Mouse (Mus musculus) myocyte (in vitro differentiated cells): Measurements from ENCODE around the gene 2210408I21Rik.

Source experiments
- CEBPB ChIP-seq: IDR thresholded peaks from 2 replicates; pipeline ENCODE4 v1.6.1; 2011; ENCODE audit warnings: mild to moderate bottlenecking, moderate library complexity; ENCODE audit not compliant: poor library complexity, insufficient read depth, severe bottlenecking
- E2F4 ChIP-seq: IDR thresholded peaks from one replicate; pipeline ENCODE4 v1.6.1; 2011; ENCODE audit warnings: mild to moderate bottlenecking, control low read depth, moderate library complexity; ENCODE audit not compliant: insufficient read depth
- MAX ChIP-seq: IDR thresholded peaks from one replicate; pipeline ENCODE4 v1.6.1; 2011; ENCODE audit warnings: low read depth, mild to moderate bottlenecking, control low read depth
- MYOD1 ChIP-seq, 3 experiments: IDR thresholded peaks; one replicate each; pipeline ENCODE4 v1.6.1; 2011; ENCODE audit warnings: control low read depth in 2 of 3, low read depth in 2 of 3, mild to moderate bottlenecking in 2 of 3, moderate library complexity in 1 of 3; ENCODE audit not compliant: insufficient read length in 2 of 3, control insufficient read depth in 1 of 3
- MYOG ChIP-seq, 3 experiments: IDR thresholded peaks; one replicate each; pipeline ENCODE4 v1.6.1; 2011; ENCODE audit warnings: control low read depth in 2 of 3, low read depth in 2 of 3, mild to moderate bottlenecking in 2 of 3; ENCODE audit not compliant: insufficient read length in 2 of 3, control insufficient read depth in 1 of 3, insufficient read depth in 1 of 3
- POLR2A ChIP-seq: IDR thresholded peaks from one replicate; pipeline ENCODE4 v1.6.1; 2011; ENCODE audit warnings: low read depth, mild to moderate bottlenecking, control low read depth, moderate library complexity; ENCODE audit not compliant: insufficient read length
- POLR2AphosphoS2 ChIP-seq: IDR thresholded peaks from one replicate; pipeline ENCODE4 v1.6.1; 2011; ENCODE audit warnings: low read depth, control low read depth; ENCODE audit not compliant: insufficient read length
- REST ChIP-seq: IDR thresholded peaks from one replicate; pipeline ENCODE4 v1.6.1; 2011; ENCODE audit warnings: mild to moderate bottlenecking, control low read depth, moderate library complexity; ENCODE audit not compliant: insufficient read depth, insufficient read length
- SRF ChIP-seq: IDR thresholded peaks from one replicate; pipeline ENCODE4 v1.6.1; 2011; ENCODE audit warnings: low read depth; ENCODE audit not compliant: control insufficient read depth, insufficient read length
- TCF12 ChIP-seq: IDR thresholded peaks from one replicate; pipeline ENCODE4 v1.6.1; 2011; ENCODE audit warnings: mild to moderate bottlenecking, control low read depth; ENCODE audit not compliant: poor library complexity, insufficient read depth, severe bottlenecking
- USF1 ChIP-seq: IDR thresholded peaks from one replicate; pipeline ENCODE4 v1.6.1; 2011; ENCODE audit warnings: low read depth, mild to moderate bottlenecking, control low read depth, moderate library complexity

DNA sequence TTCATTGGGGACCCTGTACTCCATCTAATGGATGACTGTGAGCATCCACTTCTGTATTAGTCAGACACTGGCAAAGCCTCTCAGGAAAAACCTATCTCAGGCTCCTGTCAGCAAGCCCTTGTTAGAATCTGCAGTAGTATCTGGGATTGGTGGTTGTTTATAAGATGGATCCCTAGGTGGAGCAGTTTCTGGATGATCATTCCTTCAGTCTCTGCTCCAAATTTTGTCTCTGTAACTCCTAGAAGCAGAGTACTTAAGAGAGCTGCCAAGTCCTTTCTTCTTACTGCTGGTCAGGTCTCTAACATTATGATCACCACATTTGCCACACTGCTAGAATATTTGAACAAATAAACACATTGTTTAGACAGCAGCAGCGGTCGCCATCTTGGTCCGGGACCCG is 402.1 kb downstream of the 2210408I21Rik start:
- TF ChIP-seq POLR2A (no peak), REST (no peak), E2F4 (no peak), MYOG (IDR thresholded peaks at IDR 0.05; ENCODE audit: control insufficient read depth in 1 of 3, insufficient read depth in 1 of 3, insufficient read length in 2 of 3, low read depth in 2 of 3) (no peak), POLR2AphosphoS2 (no peak), USF1 (no peak), CEBPB (no peak), SRF (no peak), TCF12 (no peak), MYOD1 (IDR thresholded peaks at IDR 0.05; ENCODE audit: control insufficient read depth in 1 of 3, insufficient read length in 2 of 3, low read depth in 2 of 3) (no peak), MAX (no peak)
